9 mouse cellular contexts compared by ENCODE assay signal in genomic region chr4:150269679-150270078, GRCm38 (mm10). TPM values are rescaled to one million over a fixed set of nuclear protein-coding genes. Genes with fewer than 3 reads are reported as not detected.
DNase-seq lines count a peak whose midpoint lies in the region; ATAC-seq and TF ChIP-seq lines count a peak whose summit lies in the region.
"Had no signal": no experiment of that assay in that cellular context is flagged by ENCODE, and none has a peak within 500 bp of the region (broad histone marks: within the 10 kb centered on the region; RNA-seq: fewer than 3 reads in every experiment).

No protein-coding gene starts in this region.

- H3K36me3 ChIP-seq in heart, adult 2 months (ENCODE audit: control insufficient read depth, insufficient read depth, low read length) = no peaks in the 10 kb centered on the region
- H3K36me3 ChIP-seq in lung, postnatal 0 days (ENCODE audit: insufficient read depth, low read length) = no peaks in the 10 kb centered on the region
- H3K36me3 ChIP-seq in intestine, embryonic 16.5 days (ENCODE audit: control insufficient read depth, insufficient read depth, low read length) = no peaks in the 10 kb centered on the region
- no peaks in the 10 kb centered on the region for H3K36me3 ChIP-seq in splenic B cell, adult 2 months (ENCODE audit: control insufficient read depth, insufficient read depth, low read length, poor library complexity, severe bottlenecking)
- H3K36me3 ChIP-seq: forebrain, embryonic 15.5 days had no signal

- H3K4me1 ChIP-seq in heart, adult 2 months (ENCODE audit: control insufficient read depth, insufficient read depth, low read length) = peaks cover 12% of the 10 kb centered on the region
- H3K4me1 ChIP-seq in lung, postnatal 0 days (ENCODE audit: insufficient read depth, low read depth, low read length) = peaks cover 14% of the 10 kb centered on the region; the same call in 1 of the 2 replicates
- H3K4me1 ChIP-seq in intestine, embryonic 16.5 days (ENCODE audit: control insufficient read depth, insufficient read depth, low read length) = peaks cover 31% of the 10 kb centered on the region

- H3K4me3 ChIP-seq in heart, adult 2 months = no peak overlapping the region
- no peak overlapping the region for H3K4me3 ChIP-seq in lung, postnatal 0 days (ENCODE audit: low read depth, low read length)
- H3K4me3 ChIP-seq in intestine, embryonic 16.5 days (ENCODE audit: low read length) = no peak overlapping the region
- H3K4me3 ChIP-seq: forebrain, embryonic 15.5 days had no signal

- TF ChIP-seq POLR2A in heart, adult 2 months (IDR thresholded peaks at IDR 0.05; ENCODE audit: insufficient read depth, low read depth, low read length) = no peak

- peak overlapping the region; percentile 44; the same call in 1 of the 2 replicates for H3K9ac ChIP-seq in heart, adult 2 months (ENCODE audit: low read depth, low read length)
- H3K9ac ChIP-seq in lung, postnatal 0 days (replicated peaks; ENCODE audit: low read depth) = no peak overlapping the region
- H3K9ac ChIP-seq in intestine, embryonic 16.5 days (ENCODE audit: low read depth, low read length) = peak overlapping the region; percentile 7; the same call in 1 of the 2 replicates
- H3K9ac ChIP-seq: forebrain, embryonic 15.5 days had no signal

- no peaks in the 10 kb centered on the region for H3K9me3 ChIP-seq in lung, postnatal 0 days (ENCODE audit: low read length)
- no peaks in the 10 kb centered on the region for H3K9me3 ChIP-seq in intestine, embryonic 16.5 days (ENCODE audit: control insufficient read depth, low read length)
- H3K9me3 ChIP-seq: forebrain, embryonic 15.5 days had no signal

- intact Hi-C loops in heart, adult 2 months (cut with DNase I) = no loop called here

- no peaks in the 10 kb centered on the region for H3K79me2 ChIP-seq in heart, adult 2 months (replicated peaks; ENCODE audit: control insufficient read depth, insufficient read depth, low read length)

- WGBS in heart, adult 2 months = 27% methylated on average over 7 of the region's 7 CpGs
- WGBS in lung, postnatal 0 days = 7% methylated on average over 7 of the region's 7 CpGs
- WGBS in intestine, embryonic 16.5 days = 31% methylated on average over 7 of the region's 7 CpGs

- TF ChIP-seq CTCF in heart, adult 2 months (IDR thresholded peaks at IDR 0.05) = 0 out of 2 replicates have a peak, but pooled peaks have one; percentile 3
- no peak for TF ChIP-seq CTCF in lung, postnatal 0 days (IDR thresholded peaks at IDR 0.05)

- no peaks in the 10 kb centered on the region for H3K27me3 ChIP-seq in heart, adult 2 months (ENCODE audit: control insufficient read depth, insufficient read depth, low read length)
- no peaks in the 10 kb centered on the region for H3K27me3 ChIP-seq in lung, postnatal 0 days (replicated peaks; ENCODE audit: insufficient read depth, low read length)
- H3K27me3 ChIP-seq in intestine, embryonic 16.5 days (replicated peaks; ENCODE audit: control insufficient read depth, insufficient read depth, low read length) = no peaks in the 10 kb centered on the region
- no peaks in the 10 kb centered on the region; the same call in 1 of the 2 replicates for H3K27me3 ChIP-seq in splenic B cell, adult 2 months (ENCODE audit: control insufficient read depth, insufficient read depth, low read length, poor library complexity, severe bottlenecking)
- H3K27me3 ChIP-seq: forebrain, embryonic 15.5 days had no signal

- ATAC-seq in lung, postnatal 0 days = no peak
- no peak for ATAC-seq in intestine, embryonic 16.5 days
- ATAC-seq: forebrain, embryonic 15.5 days had no signal

- no peak for DNase-seq in heart, adult 2 months
- no peak for DNase-seq in heart, adult 8-10 months (ENCODE audit: low spot score)
- peak; percentile 44 for DNase-seq in lung, postnatal 0 days (ENCODE audit: low spot score)
- DNase-seq in lung, adult 18-20 months = no peak
- DNase-seq in splenic B cell, adult 2 months (ENCODE audit: low read depth, low spot score) = peak; percentile 44
- DNase-seq in frontal cortex, postnatal 36 days (ENCODE audit: low spot score in 2 of 2) = no peak
- no peak for DNase-seq in adrenal gland, adult 2 months

- H3K27ac ChIP-seq in heart, adult 2 months = no peak overlapping the region
- H3K27ac ChIP-seq in lung, postnatal 0 days (ENCODE audit: low read length) = peak overlapping the region; percentile 8; the same call in 1 of the 2 replicates
- peak overlapping the region; percentile 58 for H3K27ac ChIP-seq in intestine, embryonic 16.5 days (ENCODE audit: low read length)
- H3K27ac ChIP-seq: forebrain, embryonic 15.5 days had no signal

- no peak overlapping the region for H3K4me2 ChIP-seq in lung, postnatal 0 days (replicated peaks; ENCODE audit: low read depth, low read length)
- no peak overlapping the region for H3K4me2 ChIP-seq in intestine, embryonic 16.5 days (ENCODE audit: low read depth, low read length)
- H3K4me2 ChIP-seq: forebrain, embryonic 15.5 days had no signal

- no peak for TF ChIP-seq EP300 in heart, adult 2 months (IDR thresholded peaks at IDR 0.05; ENCODE audit: insufficient read depth, low read depth, low read length)
- TF ChIP-seq EP300 in lung, postnatal 0 days (IDR thresholded peaks at IDR 0.05) = no peak

RNA-seq across cellular contexts. Expression of gene Rere, which starts 11.8 kb away (rescaled TPM):
- total RNA-seq in heart, adult 2 months (2021) = 10 to 100 TPM; 39.0 to 46.4 TPM
- 16.2 and 19.3 TPM in 2 replicates for polyA plus RNA-seq in heart, adult 2 months (2012; rRNA removed)
- 10 to 100 TPM; 34.8 to 57.6 (median 51.3) TPM for total RNA-seq in heart, adult 8-10 months (2022)
- polyA plus RNA-seq in lung, postnatal 0 days (2015; fragmentation: Nextera tagmentation; extraction: Ambion mirVana) = 15.7 and 16.0 TPM in 2 replicates
- 20.0 and 22.2 TPM in 2 replicates for polyA plus RNA-seq in intestine, embryonic 16.5 days (2015; fragmentation: Nextera tagmentation; extraction: Ambion mirVana)
- 100 to 1,000 TPM; 104 to 105 TPM for total RNA-seq in adrenal gland, adult 2 months (2021)
- polyA plus RNA-seq in adrenal gland, adult 2 months (2012; rRNA removed) = 81.0 and 112 TPM in 2 replicates

RNA-seq across cellular contexts. Expression of gene Eno1, which starts 33.2 kb away (rescaled TPM):
- total RNA-seq in heart, adult 2 months (2021) = 100 to 1,000 TPM; 111 to 113 TPM
- 179 and 246 TPM in 2 replicates for polyA plus RNA-seq in heart, adult 2 months (2012; rRNA removed)
- total RNA-seq in heart, adult 8-10 months (2022) = 100 to 1,000 TPM; 110 to 133 (median 121) TPM
- polyA plus RNA-seq in lung, postnatal 0 days (2015; fragmentation: Nextera tagmentation; extraction: Ambion mirVana) = 305 and 319 TPM in 2 replicates
- polyA plus RNA-seq in intestine, embryonic 16.5 days (2015; fragmentation: Nextera tagmentation; extraction: Ambion mirVana) = 1,882 and 2,067 TPM in 2 replicates
- 100 to 1,000 TPM; 381 to 501 TPM for total RNA-seq in adrenal gland, adult 2 months (2021)
- polyA plus RNA-seq in adrenal gland, adult 2 months (2012; rRNA removed) = 425 and 428 TPM in 2 replicates

Comparison
In these comparisons a context has a peak if more than half of its experiments do, and no peak if none do; other contexts are left out.
1. DNase-seq: peak in lung, postnatal 0 days (single experiment) and splenic B cell, adult 2 months (single experiment); none in heart, adult 2 months (0 of 2), heart, adult 8-10 months (single experiment), lung, adult 18-20 months (0 of 2), frontal cortex, postnatal 36 days (0 of 2) and adrenal gland, adult 2 months (single experiment).